ENCODE assay signal across 11 mouse cellular contexts in the genomic region with DNA sequence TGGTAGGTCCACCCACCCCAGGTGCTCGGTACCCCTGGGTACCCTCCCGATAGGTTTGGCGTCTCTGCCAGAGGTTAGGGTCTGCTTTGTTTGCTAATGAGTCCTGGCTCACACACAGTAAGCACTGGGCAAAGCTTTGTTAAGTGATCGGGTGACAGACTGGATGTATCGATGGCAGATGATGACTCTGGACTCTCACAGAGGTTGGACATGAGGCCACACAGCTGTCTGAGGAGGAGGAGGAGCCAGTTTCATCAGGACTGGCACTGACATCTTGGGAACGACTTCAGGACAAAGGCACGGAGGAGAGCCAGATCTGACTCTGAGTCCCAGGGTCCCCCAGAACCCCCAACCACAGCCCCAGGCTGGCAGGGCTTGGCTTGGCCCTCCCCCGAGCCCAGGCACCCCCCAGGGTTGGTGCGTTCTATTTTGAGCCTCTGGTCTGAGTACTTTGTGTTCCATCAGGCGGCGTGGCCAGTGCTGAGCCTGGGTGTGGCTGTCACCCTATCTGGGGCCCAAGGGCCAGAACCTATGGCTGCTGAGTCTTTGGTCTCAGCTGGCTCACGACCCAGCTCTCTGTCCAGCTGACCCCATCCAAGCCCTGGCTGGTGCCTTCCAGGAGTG.
DNase-seq lines count a peak whose midpoint lies in the region; ATAC-seq and TF ChIP-seq lines count a peak whose summit lies in the region.
"Had no signal": no experiment of that assay in that cellular context is flagged by ENCODE, and none has a peak within 500 bp of the region (broad histone marks: within the 10 kb centered on the region; RNA-seq: fewer than 3 reads in every experiment).

No protein-coding gene starts in this region.

- no peak overlapping the region for H3K9ac ChIP-seq in hindbrain, postnatal 0 days (replicated peaks; ENCODE audit: low read length)
- H3K9ac ChIP-seq in forebrain, embryonic 13.5 days: no peak overlapping the region
- H3K9ac ChIP-seq: midbrain, embryonic 12.5 days had no signal

- no peak for TF ChIP-seq CTCF in hindbrain, postnatal 0 days (IDR thresholded peaks at IDR 0.05; ENCODE audit: low read depth)

- peaks cover 100% of the 10 kb centered on the region for H3K4me1 ChIP-seq in megakaryocyte, embryonic 14.5 days
- H3K4me1 ChIP-seq in limb, embryonic 10.5 days: peaks cover 38% of the 10 kb centered on the region
- 0 out of 2 replicates have a peak, but pooled peaks cover 7% of the 10 kb centered on the region for H3K4me1 ChIP-seq in hindbrain, postnatal 0 days (ENCODE audit: insufficient read depth, low read length)
- no peaks in the 10 kb centered on the region for H3K4me1 ChIP-seq in forebrain, embryonic 13.5 days

- H3K27ac ChIP-seq in limb, embryonic 10.5 days: peak overlapping the region; percentile 37; the same call in 1 of the 2 replicates
- H3K27ac ChIP-seq in hindbrain, postnatal 0 days: no peak overlapping the region
- no peak overlapping the region for H3K27ac ChIP-seq in forebrain, embryonic 13.5 days
- H3K27ac ChIP-seq: midbrain, embryonic 12.5 days had no signal

- ATAC-seq in megakaryocyte, adult 5-6 weeks (ENCODE audit: poor library complexity, severe bottlenecking): no peak
- ATAC-seq in hindbrain, postnatal 0 days: no peak
- ATAC-seq in forebrain, embryonic 13.5 days: no peak

- H3K36me3 ChIP-seq in megakaryocyte, embryonic 14.5 days (replicated peaks; ENCODE audit: low read length): no peaks in the 10 kb centered on the region
- no peaks in the 10 kb centered on the region for H3K36me3 ChIP-seq in limb, embryonic 10.5 days
- no peaks in the 10 kb centered on the region for H3K36me3 ChIP-seq in hindbrain, postnatal 0 days (ENCODE audit: insufficient read depth, low read length)
- no peaks in the 10 kb centered on the region for H3K36me3 ChIP-seq in forebrain, embryonic 13.5 days (ENCODE audit: poor library complexity, severe bottlenecking)
- H3K36me3 ChIP-seq: midbrain, embryonic 12.5 days had no signal

- no peaks in the 10 kb centered on the region for H3K27me3 ChIP-seq in megakaryocyte, embryonic 14.5 days (replicated peaks)
- H3K27me3 ChIP-seq in limb, embryonic 10.5 days (ENCODE audit: low read depth, poor library complexity, severe bottlenecking): peaks cover 9% of the 10 kb centered on the region; the same call in 1 of the 2 replicates
- H3K27me3 ChIP-seq in hindbrain, postnatal 0 days (ENCODE audit: insufficient read depth, low read length): no peaks in the 10 kb centered on the region
- no peaks in the 10 kb centered on the region for H3K27me3 ChIP-seq in forebrain, embryonic 13.5 days
- H3K27me3 ChIP-seq: midbrain, embryonic 12.5 days had no signal

- peak; percentile 68 for DNase-seq in heart, adult 8-10 months (ENCODE audit: low spot score)
- no peak for DNase-seq in limb, embryonic 10.5 days (ENCODE audit: low spot score)
- peak; percentile 93 for DNase-seq in skeletal muscle tissue, adult 2 months (ENCODE audit: low read depth, low spot score)
- no peak for DNase-seq in hindbrain, postnatal 0 days (ENCODE audit: low spot score)
- DNase-seq in cerebellum, postnatal 25 days: no peak
- DNase-seq: kidney, adult 11 months; thymus, postnatal 4 days had no signal

- 74% methylated on average over 12 of the region's 12 CpGs for WGBS in limb, embryonic 10.5 days
- 58% methylated on average over 12 of the region's 12 CpGs for WGBS in hindbrain, postnatal 0 days
- WGBS in forebrain, embryonic 13.5 days: 66% methylated on average over 12 of the region's 12 CpGs

- no peaks in the 10 kb centered on the region for H3K9me3 ChIP-seq in megakaryocyte, embryonic 14.5 days
- H3K9me3 ChIP-seq in limb, embryonic 10.5 days (replicated peaks): no peaks in the 10 kb centered on the region
- H3K9me3 ChIP-seq in hindbrain, postnatal 0 days (ENCODE audit: low read length): no peaks in the 10 kb centered on the region
- H3K9me3 ChIP-seq in forebrain, embryonic 13.5 days (replicated peaks): no peaks in the 10 kb centered on the region
- H3K9me3 ChIP-seq: midbrain, embryonic 12.5 days had no signal

- no peak overlapping the region for H3K4me2 ChIP-seq in hindbrain, postnatal 0 days (ENCODE audit: low read depth, low read length)
- no peak overlapping the region for H3K4me2 ChIP-seq in forebrain, embryonic 13.5 days
- H3K4me2 ChIP-seq: midbrain, embryonic 12.5 days had no signal

- peak overlapping the region; percentile 38 for H3K4me3 ChIP-seq in megakaryocyte, embryonic 14.5 days (replicated peaks)
- no peak overlapping the region for H3K4me3 ChIP-seq in limb, embryonic 10.5 days
- H3K4me3 ChIP-seq in hindbrain, postnatal 0 days (ENCODE audit: low read length): no peak overlapping the region
- H3K4me3 ChIP-seq in forebrain, embryonic 13.5 days: no peak overlapping the region
- H3K4me3 ChIP-seq: midbrain, embryonic 12.5 days had no signal

Comparison
In these comparisons a context has a peak if more than half of its experiments do, and no peak if none do; other contexts are left out.
1. DNase-seq: peak in heart, adult 8-10 months (single experiment) and skeletal muscle tissue, adult 2 months (single experiment); none in limb, embryonic 10.5 days (single experiment), hindbrain, postnatal 0 days (single experiment) and cerebellum, postnatal 25 days (0 of 2).